Mouse (Mus musculus): ENCODE measurements around the gene Ppp2r3a.

DNA sequence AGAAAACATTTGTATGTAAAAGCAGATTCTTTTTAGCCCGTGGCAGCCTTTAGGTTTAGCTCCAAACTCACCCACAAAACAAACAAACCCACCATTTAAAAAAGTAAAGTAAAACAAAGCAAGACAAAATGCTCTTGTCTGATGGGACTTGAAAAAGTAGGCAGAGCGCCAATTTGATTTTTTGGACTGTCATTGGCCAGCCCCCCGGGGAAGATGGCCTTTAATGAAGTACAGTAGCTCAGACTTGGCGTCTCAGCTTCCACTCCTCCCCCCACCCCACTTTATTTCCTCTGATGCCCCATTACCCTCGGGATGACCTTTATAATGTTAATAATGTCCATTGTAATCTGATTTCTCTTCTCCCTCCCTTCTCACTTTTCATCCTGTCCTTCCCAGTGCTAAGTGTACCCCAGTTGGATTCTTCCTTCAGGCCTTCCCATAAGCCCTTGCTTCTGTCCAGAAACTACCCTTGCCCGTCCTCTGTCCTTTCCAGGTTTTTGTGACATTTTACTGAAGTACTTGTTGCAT lies 189.3 kb downstream of the Ppp2r3a start:
- TF ChIP-seq CTCF (IDR thresholded peaks at IDR 0.05; ENCODE audit: low read depth, low read length) = no peak
- TF ChIP-seq POLR2A (IDR thresholded peaks at IDR 0.05; ENCODE audit: insufficient read depth, low read length) = no peak
- TF ChIP-seq EP300 (IDR thresholded peaks at IDR 0.05; ENCODE audit: insufficient read depth, low read depth, low read length) = no peak

Data from ES-Bruce4 (cell line).